Mouse (Mus musculus) hindbrain, embryonic 16.5 days (tissue): ENCODE results near the gene Camkmt. TPM values are rescaled to one million over a fixed set of nuclear protein-coding genes. Genes with fewer than 3 reads are reported as not detected.

Source experiments
- ATAC-seq: fragments of 200-750 bp; cut with Nextera tagmentation; 2 replicates; pipeline ENCODE4 v1.8.0; 2017; ENCODE audit warnings: moderate TSS enrichment, moderate library complexity
- H3K27ac ChIP-seq: fragments of 300-500 bp; sonication (generic); 2 replicates; pipeline ENCODE4 v1.5.1; 2014; ENCODE audit warnings: low read depth, mild to moderate bottlenecking, control low read depth, low read length, moderate library complexity
- H3K27me3 ChIP-seq: fragments of 300-500 bp; sonication (generic); replicated peaks from 2 replicates; pipeline ENCODE4 v1.6.1; 2014; ENCODE audit warnings: low read length; ENCODE audit not compliant: control insufficient read depth, insufficient read depth
- H3K36me3 ChIP-seq: fragments of 300-500 bp; sonication (generic); 2 replicates; pipeline ENCODE4 v1.6.1; 2014; ENCODE audit warnings: mild to moderate bottlenecking, low read length, moderate library complexity, mixed read lengths; ENCODE audit not compliant: control insufficient read depth, insufficient read depth
- H3K4me1 ChIP-seq: fragments of 300-500 bp; sonication (generic); 2 replicates; pipeline ENCODE4 v1.6.1; 2014; ENCODE audit warnings: low read depth, low read length; ENCODE audit not compliant: control insufficient read depth, insufficient read depth
- H3K4me2 ChIP-seq: fragments of 300-500 bp; sonication (generic); 2 replicates; pipeline ENCODE4 v1.6.1; 2014; ENCODE audit warnings: mild to moderate bottlenecking, low read length, control low read depth, moderate library complexity
- H3K4me3 ChIP-seq: fragments of 300-500 bp; sonication (generic); 2 replicates; pipeline ENCODE4 v1.5.1; 2014; ENCODE audit warnings: mild to moderate bottlenecking, low read length, control low read depth, moderate library complexity
- H3K9ac ChIP-seq: fragments of 300-500 bp; sonication (generic); 2 replicates; pipeline ENCODE4 v1.6.1; 2014; ENCODE audit warnings: low read depth, mild to moderate bottlenecking, control low read depth, low read length, moderate library complexity
- H3K9me3 ChIP-seq: fragments of 300-500 bp; sonication (generic); 2 replicates; pipeline ENCODE4 v1.6.1; 2014; ENCODE audit warnings: mild to moderate bottlenecking, low read length, moderate library complexity; ENCODE audit not compliant: control insufficient read depth
- WGBS: fragments of 180-500 bp; shearing (Covaris S2); extraction: QIAGEN DNeasy Blood & Tissue Kit; methylation state at CpG from one replicate; pipeline ENCODE4 v1.1.7; 2014; 5-methylcytosine and 5-hydroxymethylcytosine counted together
- polyA plus RNA-seq: library from polyadenylated mRNA; unstranded; fragments of >200 nt; fragmentation: Nextera tagmentation; extraction: Ambion mirVana; gene quantifications from 2 replicates; pipeline ENCODE4 v1.2.1, GENCODE M21; 2015

Camkmt gene
- polyA plus RNA-seq, 1 experiment from 2014 or later: 22.9 TPM

DNA sequence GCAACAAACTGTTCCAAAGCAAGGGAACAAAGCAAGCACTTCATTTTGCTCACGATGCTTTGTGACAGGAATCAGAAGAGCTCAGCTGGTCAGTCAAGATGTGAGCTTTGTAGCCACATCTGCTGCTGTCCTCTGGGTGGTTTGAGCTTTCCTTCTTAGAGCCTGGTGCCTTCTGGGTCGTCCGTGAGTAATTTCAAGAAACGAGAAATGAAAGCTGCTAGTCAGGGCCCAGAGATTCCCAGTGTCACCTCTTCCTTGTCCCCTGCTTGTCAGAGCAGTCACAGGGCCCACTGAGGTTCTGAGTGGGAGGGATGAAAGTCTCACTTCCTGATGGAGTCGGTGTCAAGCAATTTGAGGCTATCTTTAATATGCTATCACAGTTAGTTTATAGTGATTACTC lies 127.7 kb downstream of the Camkmt start:
- peaks cover 4% of the 10 kb centered on the region for H3K9me3 ChIP-seq

GRCm38 (mm10) chr17:85242109-85242508 lies 151.8 kb downstream of the Camkmt start:
- no peaks in the 10 kb centered on the region; the same call in 1 of the 2 replicates for H3K4me1 ChIP-seq
- WGBS: 81% methylated on average over 7 of the region's 7 CpGs
- no peak overlapping the region for H3K27ac ChIP-seq
- H3K4me3 ChIP-seq: no peak overlapping the region
- H3K4me2 ChIP-seq: no peak overlapping the region
- no peaks in the 10 kb centered on the region for H3K36me3 ChIP-seq
- no peak for ATAC-seq
- H3K27me3 ChIP-seq: no peaks in the 10 kb centered on the region
- no peaks in the 10 kb centered on the region for H3K9me3 ChIP-seq
- no peak overlapping the region for H3K9ac ChIP-seq

More for the DNA sequence above, 127.7 kb downstream of the Camkmt start:
- no peak overlapping the region for H3K9ac ChIP-seq
- ATAC-seq: no peak
- no peaks in the 10 kb centered on the region for H3K4me1 ChIP-seq
- no peak overlapping the region for H3K27ac ChIP-seq
- H3K27me3 ChIP-seq: no peaks in the 10 kb centered on the region
- H3K36me3 ChIP-seq: no peaks in the 10 kb centered on the region
- no peak overlapping the region for H3K4me3 ChIP-seq
- H3K4me2 ChIP-seq: no peak overlapping the region
- 77% methylated on average over 5 of the region's 5 CpGs for WGBS

GRCm38 (mm10) chr17:85248962-85249361 lies 158.6 kb downstream of the Camkmt start:
- 70% methylated on average over 5 of the region's 5 CpGs for WGBS
- ATAC-seq: no peak
- Histone ChIP-seq H3K9ac (no peak overlapping the region), H3K27ac (no peak overlapping the region), H3K27me3 (no peaks in the 10 kb centered on the region), H3K36me3 (no peaks in the 10 kb centered on the region), H3K4me3 (no peak overlapping the region), H3K9me3 (no peaks in the 10 kb centered on the region), H3K4me1 (no peaks in the 10 kb centered on the region), H3K4me2 (no peak overlapping the region)

GRCm38 (mm10) chr17:85249744-85250143 lies 159.4 kb downstream of the Camkmt start:
- H3K4me1 ChIP-seq: no peaks in the 10 kb centered on the region
- no peak overlapping the region for H3K27ac ChIP-seq
- ATAC-seq: no peak
- no peaks in the 10 kb centered on the region for H3K9me3 ChIP-seq
- H3K36me3 ChIP-seq: no peaks in the 10 kb centered on the region
- no peak overlapping the region for H3K4me2 ChIP-seq
- no peak overlapping the region for H3K4me3 ChIP-seq
- no peaks in the 10 kb centered on the region for H3K27me3 ChIP-seq
- WGBS: 41% methylated on average over 5 of the region's 7 CpGs
- H3K9ac ChIP-seq: no peak overlapping the region

- Histone ChIP-seq H3K9me3 (no peaks in the 10 kb centered on the region), H3K27me3 (no peaks in the 10 kb centered on the region), H3K4me1 (peaks cover 8% of the 10 kb centered on the region), H3K9ac (0 out of 2 replicates have a peak overlapping the region, but pooled peaks have one; percentile 3), H3K27ac (no peak overlapping the region), H3K4me2 (peak overlapping the region; percentile 35), H3K4me3 (no peak overlapping the region), H3K36me3 (no peaks in the 10 kb centered on the region)
- ATAC-seq: no peak
- WGBS: 7% methylated on average over 9 of the region's 9 CpGs
Observed at GRCm38 (mm10) chr17:85256930-85257329, 166.6 kb downstream of the Camkmt start.

- Histone ChIP-seq H3K4me1 (peaks cover 8% of the 10 kb centered on the region), H3K4me2 (peak overlapping the region; percentile 35), H3K27ac (no peak overlapping the region), H3K27me3 (no peaks in the 10 kb centered on the region), H3K9ac (0 out of 2 replicates have a peak overlapping the region, but pooled peaks have one; percentile 3), H3K36me3 (no peaks in the 10 kb centered on the region), H3K4me3 (no peak overlapping the region), H3K9me3 (no peaks in the 10 kb centered on the region)
- 33% methylated on average over 11 of the region's 11 CpGs for WGBS
- ATAC-seq: no peak
Observed at GRCm38 (mm10) chr17:85257348-85257747, 167.0 kb downstream of the Camkmt start.

DNA sequence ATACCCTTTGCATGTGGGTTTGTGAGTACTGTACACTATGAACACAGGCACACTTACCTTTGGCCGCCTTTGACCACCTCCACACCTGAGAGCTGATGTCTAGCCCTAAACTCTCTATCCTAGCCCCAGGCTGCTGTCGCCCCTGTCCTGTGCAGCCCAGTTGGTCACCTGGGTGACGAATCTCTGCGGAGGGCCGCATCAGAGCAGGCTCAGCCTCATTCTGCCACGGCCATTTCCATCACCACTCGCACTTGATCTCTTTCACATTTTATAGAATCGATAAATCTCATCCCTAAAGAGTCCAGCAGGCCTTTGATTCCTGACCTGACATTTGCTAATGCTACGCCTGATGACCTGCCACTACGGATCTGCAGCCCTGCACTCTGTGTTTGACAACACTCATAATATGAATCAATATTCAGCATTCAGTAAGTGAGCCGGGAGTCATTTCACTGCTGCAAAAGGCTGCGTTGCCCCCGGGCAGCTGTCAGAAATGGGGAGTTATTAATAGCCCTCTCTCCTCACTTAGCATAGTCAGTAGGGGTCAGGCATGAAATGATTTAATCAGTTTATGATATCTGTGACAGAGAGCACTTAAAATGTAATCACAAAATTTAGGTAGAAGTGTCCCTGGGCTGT lies 168.5 kb downstream of the Camkmt start:
- H3K9ac ChIP-seq: peak overlapping the region; percentile 25; the same call in 1 of the 2 replicates
- H3K9me3 ChIP-seq: no peaks in the 10 kb centered on the region
- peaks cover 8% of the 10 kb centered on the region for H3K4me1 ChIP-seq
- ATAC-seq: peak; percentile 68; the same call in 1 of the 2 replicates
- H3K27ac ChIP-seq: no peak overlapping the region
- WGBS: 52% methylated on average over 13 of the region's 13 CpGs
- H3K4me2 ChIP-seq: no peak overlapping the region
- H3K36me3 ChIP-seq: no peaks in the 10 kb centered on the region
- H3K27me3 ChIP-seq: no peaks in the 10 kb centered on the region
- no peak overlapping the region for H3K4me3 ChIP-seq

DNA sequence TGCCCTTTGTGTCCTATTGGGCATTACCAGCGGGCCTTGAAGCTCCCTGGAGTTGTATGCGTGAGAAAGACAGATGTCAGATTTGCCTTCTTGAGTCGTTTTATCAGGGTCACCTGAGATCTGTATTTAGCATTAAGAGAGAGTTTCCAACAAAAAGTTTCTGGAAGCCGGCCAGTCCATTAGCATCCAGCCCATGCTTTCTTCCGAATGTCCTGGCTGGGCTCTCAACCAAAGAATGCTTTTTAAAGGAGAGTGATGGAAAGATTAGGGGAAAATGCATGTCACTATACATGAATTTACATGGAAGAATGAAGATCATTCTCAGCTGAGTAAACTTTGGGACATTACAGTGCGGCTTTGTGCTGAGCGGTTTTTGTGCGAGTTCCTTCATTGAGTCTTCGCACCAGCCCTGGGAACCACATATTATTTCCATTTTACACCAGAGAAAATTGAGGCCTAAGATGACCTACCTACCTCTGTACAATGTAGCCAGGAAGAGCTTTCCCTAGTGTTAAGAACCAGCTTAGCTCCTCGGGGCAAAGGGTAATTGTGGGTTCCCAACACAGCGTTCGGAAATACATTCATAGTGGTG lies 176.6 kb downstream of the Camkmt start:
- Histone ChIP-seq H3K4me1 (peaks cover 6% of the 10 kb centered on the region), H3K9ac (no peak overlapping the region), H3K4me2 (no peak overlapping the region), H3K4me3 (no peak overlapping the region), H3K9me3 (no peaks in the 10 kb centered on the region), H3K36me3 (no peaks in the 10 kb centered on the region), H3K27ac (no peak overlapping the region), H3K27me3 (no peaks in the 10 kb centered on the region)
- 66% methylated on average over 12 of the region's 12 CpGs for WGBS
- no peak for ATAC-seq

DNA sequence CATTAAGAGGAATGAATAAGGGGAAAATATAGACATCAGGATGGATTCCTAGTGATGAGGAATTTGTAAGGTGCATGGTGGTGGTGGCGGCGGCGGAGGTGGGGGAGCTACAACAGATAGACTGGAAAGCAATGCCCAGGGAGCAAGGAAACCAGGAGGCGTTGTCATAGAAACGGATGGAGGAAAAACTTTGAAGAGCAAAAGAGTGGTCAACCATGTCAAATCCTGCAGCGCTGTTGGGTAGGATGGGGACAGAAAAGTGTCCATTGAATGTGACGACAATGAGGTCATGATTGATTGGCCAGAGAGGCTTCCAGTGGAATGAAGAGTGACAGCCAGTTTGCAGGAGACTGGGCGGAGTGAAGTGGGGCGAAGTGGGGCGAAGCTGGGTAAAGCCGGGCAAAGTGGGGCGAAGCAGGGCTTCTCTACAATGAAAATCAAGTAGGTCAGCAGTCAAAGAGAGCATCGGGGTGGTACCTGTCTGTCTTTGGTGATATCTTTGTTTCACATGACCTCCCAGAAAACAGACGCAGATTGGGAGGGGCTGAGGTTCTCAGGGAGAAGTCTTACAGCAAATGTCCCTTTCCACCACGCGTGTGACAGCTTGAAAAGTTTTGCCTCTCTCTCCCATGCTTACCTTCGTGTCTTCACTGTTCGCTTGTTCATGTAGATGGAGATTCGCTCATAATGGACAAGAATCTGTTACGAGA lies 181.3 kb downstream of the Camkmt start:
- peak overlapping the region; percentile 36 for H3K4me2 ChIP-seq
- no peak overlapping the region for H3K27ac ChIP-seq
- no peak for ATAC-seq
- 45% methylated on average over 20 of the region's 20 CpGs for WGBS
- no peak overlapping the region for H3K9ac ChIP-seq
- no peaks in the 10 kb centered on the region for H3K36me3 ChIP-seq
- no peaks in the 10 kb centered on the region for H3K9me3 ChIP-seq
- no peak overlapping the region for H3K4me3 ChIP-seq
- H3K4me1 ChIP-seq: peaks cover 6% of the 10 kb centered on the region
- no peaks in the 10 kb centered on the region for H3K27me3 ChIP-seq
